Mouse (Mus musculus): ENCODE results near the gene Prkra.

GRCm38 (mm10) chr2:76611996-76612395, 35.8 kb downstream of the Prkra start:
- TF ChIP-seq CTCF (IDR thresholded peaks at IDR 0.05; ENCODE audit: borderline replicate concordance, insufficient read depth, low read length) (no peak), POLR2A (IDR thresholded peaks at IDR 0.05; ENCODE audit: low read depth, low read length) (no peak)

Measured in embryonic fibroblast, embryonic 13.5 days (primary cell).